Mouse (Mus musculus) heart, adult 2 months (tissue): Measurements from ENCODE around the gene Sik2. TPM values are rescaled to one million over a fixed set of nuclear protein-coding genes. Genes with fewer than 3 reads are reported as not detected.

Experiments
- DNase-seq, 2 experiments: peaks; one replicate each; pipeline ENCODE4 v3.0.0; 2021
- H3K27ac ChIP-seq: fragments of 200-600 bp; 2 replicates; pipeline ENCODE4 v1.8.1; 2022
- H3K27me3 ChIP-seq: fragments of 200-500 bp; 2 replicates; pipeline ENCODE4 v1.6.1; 2012; ENCODE audit warnings: mild to moderate bottlenecking, low read length, inconsistent platforms, mixed read lengths; ENCODE audit not compliant: control insufficient read depth, insufficient read depth
- H3K36me3 ChIP-seq: fragments of 200-500 bp; 2 replicates; pipeline ENCODE4 v1.6.1; 2012; ENCODE audit warnings: low read length, inconsistent platforms; ENCODE audit not compliant: control insufficient read depth, insufficient read depth
- H3K4me1 ChIP-seq: fragments of 200-500 bp; 2 replicates; pipeline ENCODE4 v1.6.1; 2011; ENCODE audit warnings: low read length; ENCODE audit not compliant: control insufficient read depth, insufficient read depth
- H3K4me3 ChIP-seq: fragments of 200-600 bp; 2 replicates; pipeline ENCODE4 v1.8.1; 2022
- H3K79me2 ChIP-seq: fragments of 200-500 bp; replicated peaks from 2 replicates; pipeline ENCODE4 v1.6.1; 2012; ENCODE audit warnings: mild to moderate bottlenecking, inconsistent platforms, low read length, moderate library complexity, mixed read lengths; ENCODE audit not compliant: control insufficient read depth, insufficient read depth
- H3K9ac ChIP-seq: fragments of 200-500 bp; 2 replicates; pipeline ENCODE4 v1.6.1; 2012; ENCODE audit warnings: low read depth, mild to moderate bottlenecking, control low read depth, inconsistent platforms, low read length, mixed read lengths
- CTCF ChIP-seq: fragments of 200-600 bp; IDR thresholded peaks from 2 replicates; pipeline ENCODE4 v1.8.1; 2022; ENCODE audit warnings: antibody characterized with exemption, mild to moderate bottlenecking, moderate library complexity
- EP300 ChIP-seq: fragments of 200-500 bp; IDR thresholded peaks from 2 replicates; pipeline ENCODE4 v1.6.1; 2011; ENCODE audit warnings: low read depth, low read length, control low read depth; ENCODE audit not compliant: insufficient read depth
- POLR2A ChIP-seq: fragments of 200-500 bp; IDR thresholded peaks from 2 replicates; pipeline ENCODE4 v1.6.1; 2011; ENCODE audit warnings: mild to moderate bottlenecking, low read depth, low read length, control low read depth; ENCODE audit not compliant: insufficient read depth
- WGBS: fragments of 180-500 bp; shearing (Covaris S2); methylation state at CpG from one replicate; pipeline ENCODE4 v1.1.7; 2018; 5-methylcytosine and 5-hydroxymethylcytosine counted together
- intact Hi-C: fragments of 180-260 bp; cut with DNase I; formaldehyde crosslinking; loops from one replicate; pipeline ENCODE4 v1.15.1; 2025
- polyA plus RNA-seq: library from polyadenylated mRNA; depleted of rRNA; stranded (reverse); fragments of >200 nt; gene quantifications from 2 replicates; pipeline ENCODE4 v1.2.3, GENCODE M21; 2012
- total RNA-seq, 2 experiments: library from RNA; stranded (reverse); gene quantifications; 2 replicates each; pipeline ENCODE4 v1.2.3; 2021

Sik2 gene
- total and polyA plus RNA-seq, 3 experiments: 14.6 to 26.9 (median 22.2) TPM

DNA sequence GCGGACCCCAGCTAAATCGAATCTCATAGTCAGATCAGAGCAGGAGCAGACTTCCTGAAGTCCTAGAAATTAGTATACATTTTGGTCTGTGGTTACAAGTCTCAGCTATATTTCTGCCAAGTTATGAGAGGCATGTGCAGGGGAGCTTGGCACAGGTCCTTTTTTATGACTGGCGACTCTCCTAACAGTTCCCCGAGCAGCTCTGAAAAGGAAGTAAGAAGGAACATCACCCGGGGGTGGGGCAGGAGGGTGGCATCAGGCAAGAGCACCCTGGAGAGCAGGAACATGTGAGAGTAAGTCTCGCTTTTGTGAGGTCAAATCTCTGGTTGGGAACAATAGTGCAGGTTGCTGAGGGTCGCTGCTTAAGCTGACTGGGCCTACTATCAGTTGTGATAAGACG is 158.2 kb downstream of the Sik2 start:
- intact Hi-C loops: no loop called here
- WGBS: 24% methylated on average over 8 of the region's 8 CpGs
- TF ChIP-seq POLR2A: no peak
- TF ChIP-seq EP300: no peak
- TF ChIP-seq CTCF: no peak
- Histone ChIP-seq H3K4me1 (peaks cover 3% of the 10 kb centered on the region), H3K9ac (no peak overlapping the region), H3K79me2 (no peaks in the 10 kb centered on the region), H3K4me3 (no peak overlapping the region), H3K36me3 (no peaks in the 10 kb centered on the region), H3K27me3 (no peaks in the 10 kb centered on the region), H3K27ac (no peak overlapping the region)
- DNase-seq: no peak

- intact Hi-C loops: no loop called here
- Histone ChIP-seq H3K4me3 (no peak overlapping the region), H3K27ac (no peak overlapping the region), H3K79me2 (no peaks in the 10 kb centered on the region), H3K36me3 (no peaks in the 10 kb centered on the region), H3K9ac (no peak overlapping the region), H3K27me3 (no peaks in the 10 kb centered on the region), H3K4me1 (peaks cover 3% of the 10 kb centered on the region)
- DNase-seq: peak; percentile 30 to 49
- TF ChIP-seq EP300 (no peak), CTCF (no peak), POLR2A (no peak)
- 23% methylated on average over 11 of the region's 11 CpGs for WGBS
Observed at GRCm38 (mm10) chr9:50850271-50850670, 158.6 kb downstream of the Sik2 start.

DNA sequence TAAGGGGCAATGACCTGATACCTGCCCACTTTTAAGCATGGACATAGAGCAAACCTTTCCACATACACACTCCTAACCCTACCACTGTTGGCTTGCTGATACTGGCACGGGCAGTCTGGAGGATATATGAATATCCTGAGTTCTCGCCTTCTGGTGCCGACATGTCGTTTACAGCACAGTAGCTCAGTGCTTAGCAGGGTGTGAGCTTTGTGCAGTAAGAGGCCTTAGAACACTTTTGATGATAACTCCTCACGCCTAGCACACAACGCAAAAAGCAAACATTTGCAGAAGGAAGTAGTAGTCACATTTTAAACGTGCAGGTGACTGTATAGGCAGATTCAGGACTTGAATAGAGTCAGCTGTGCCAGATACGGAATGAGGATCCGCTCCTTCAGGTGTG is 159.1 kb downstream of the Sik2 start:
- intact Hi-C loops: loop anchor here (1.0 to 2.0 kb wide), 3 partner anchors 160 to 303 kb away; partner anchors contain the start of gene Sik2
- no peaks in the 10 kb centered on the region for H3K27me3 ChIP-seq
- H3K79me2 ChIP-seq: no peaks in the 10 kb centered on the region
- H3K27ac ChIP-seq: no peak overlapping the region
- H3K36me3 ChIP-seq: no peaks in the 10 kb centered on the region
- no peak for TF ChIP-seq POLR2A
- TF ChIP-seq EP300: no peak
- no peak for TF ChIP-seq CTCF
- no peak overlapping the region for H3K9ac ChIP-seq
- no peak overlapping the region for H3K4me3 ChIP-seq
- DNase-seq: no peak
- peaks cover 3% of the 10 kb centered on the region for H3K4me1 ChIP-seq
- 59% methylated on average over 9 of the region's 9 CpGs for WGBS

- 18% methylated on average over 8 of the region's 8 CpGs for WGBS
- Histone ChIP-seq H3K79me2 (no peaks in the 10 kb centered on the region), H3K27ac (no peak overlapping the region), H3K4me3 (no peak overlapping the region), H3K4me1 (peaks cover 3% of the 10 kb centered on the region), H3K36me3 (no peaks in the 10 kb centered on the region), H3K9ac (no peak overlapping the region), H3K27me3 (no peaks in the 10 kb centered on the region)
- intact Hi-C loops: loop anchor here (1.0 to 2.0 kb wide), 3 partner anchors 160 to 303 kb away; partner anchors contain the start of gene Sik2
- TF ChIP-seq CTCF: peak; percentile 98
- TF ChIP-seq EP300: no peak
- TF ChIP-seq POLR2A: no peak
- DNase-seq: peak; percentile 86 to 91
Observed at GRCm38 (mm10) chr9:50849249-50849648, 159.6 kb downstream of the Sik2 start.

DNA sequence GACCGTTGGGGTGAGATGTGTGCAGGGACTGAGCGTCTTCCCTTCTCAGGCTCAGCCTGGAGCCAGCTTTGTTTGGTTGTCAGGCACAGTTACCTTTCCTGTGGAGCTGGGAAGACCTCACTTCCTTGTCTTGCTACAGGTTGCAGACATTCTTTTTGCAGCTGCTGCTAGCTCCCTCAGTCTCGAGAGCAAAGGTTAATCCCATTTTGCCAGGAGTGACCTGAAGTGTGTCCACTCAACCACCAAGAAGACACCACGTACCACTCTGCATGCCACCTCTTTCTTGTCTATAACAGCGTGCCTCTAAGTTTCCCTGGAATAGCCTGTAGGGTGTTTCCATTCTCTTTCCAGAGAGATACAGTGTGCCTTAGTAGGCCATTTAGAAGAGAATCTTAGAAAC is 160.1 kb downstream of the Sik2 start:
- Histone ChIP-seq H3K27ac (no peak overlapping the region), H3K79me2 (no peaks in the 10 kb centered on the region), H3K9ac (no peak overlapping the region), H3K27me3 (no peaks in the 10 kb centered on the region), H3K4me3 (no peak overlapping the region), H3K36me3 (no peaks in the 10 kb centered on the region), H3K4me1 (peaks cover 3% of the 10 kb centered on the region)
- WGBS: 71% methylated on average over 5 of the region's 5 CpGs
- no peak for DNase-seq
- intact Hi-C loops: loop anchor here (1.0 to 2.0 kb wide), 3 partner anchors 160 to 303 kb away; partner anchors contain the start of gene Sik2
- TF ChIP-seq CTCF (no peak), POLR2A (no peak), EP300 (no peak)

- intact Hi-C loops: loop anchor here (2.0 kb wide), 1 partner anchor 205 kb away; no protein-coding TSS in a partner anchor
- Histone ChIP-seq H3K27me3 (no peaks in the 10 kb centered on the region), H3K79me2 (no peaks in the 10 kb centered on the region), H3K4me3 (no peak overlapping the region), H3K4me1 (peaks cover 3% of the 10 kb centered on the region), H3K27ac (no peak overlapping the region), H3K36me3 (no peaks in the 10 kb centered on the region), H3K9ac (no peak overlapping the region)
- TF ChIP-seq CTCF: no peak
- TF ChIP-seq EP300: no peak
- TF ChIP-seq POLR2A: no peak
- no peak for DNase-seq
- 70% methylated on average over 12 of the region's 12 CpGs for WGBS
Observed at GRCm38 (mm10) chr9:50847606-50848368, 161.1 kb downstream of the Sik2 start.
